Mouse (Mus musculus) yolk sac, embryonic 10.5 days (tissue): ENCODE measurements around the gene Med27.
"Not testable (repeated sequence)": the region's sequence is repeated elsewhere in the genome, so short reads cannot be mapped to it uniquely, and the experiment has no call there.

Experiments
- DNase-seq: peaks from one replicate; pipeline ENCODE4 v3.0.0-alpha.2; 2017; ENCODE audit warnings: low spot score

Gene Med27

DNA sequence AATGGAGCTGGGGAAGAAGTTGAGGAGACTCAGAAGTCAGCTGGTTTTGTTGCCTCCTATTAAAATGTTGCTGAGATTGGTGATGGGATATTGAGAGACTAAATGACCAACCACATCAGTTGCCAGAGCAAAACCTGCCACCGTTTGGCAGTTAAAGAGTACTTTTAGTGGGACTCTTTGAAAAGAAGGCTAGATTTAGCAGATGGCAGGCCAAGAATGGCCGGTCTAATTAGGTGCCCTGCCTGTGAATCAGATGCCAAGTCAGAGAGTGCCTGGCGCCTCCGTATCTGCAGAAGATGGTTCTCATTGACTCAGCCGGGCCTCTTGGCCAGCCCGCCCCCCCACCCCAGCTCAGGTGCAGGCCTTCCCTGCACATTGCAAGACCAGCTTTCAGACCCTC, 173.6 kb downstream of the Med27 start:
- DNase-seq = no peak

DNA sequence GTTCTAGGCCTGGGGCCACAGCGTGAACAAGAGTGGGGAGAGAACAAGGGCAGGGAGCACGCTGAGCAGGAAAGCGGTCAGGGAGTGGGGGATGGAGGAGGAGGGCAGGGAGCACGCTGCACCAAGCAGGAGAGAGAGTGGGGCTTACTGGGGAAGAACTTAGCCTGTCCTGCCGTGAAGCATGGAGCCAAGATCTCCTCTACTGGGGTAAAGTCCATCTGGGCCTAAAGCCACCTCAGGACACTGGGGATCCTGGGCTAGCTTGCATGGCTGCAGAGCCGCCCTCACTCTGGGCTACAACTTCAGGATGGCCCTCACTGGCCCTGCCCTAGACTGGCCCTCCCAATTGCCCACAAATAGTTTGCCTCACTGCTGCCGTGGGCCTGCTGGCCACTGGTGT, 174.9 kb downstream of the Med27 start:
- no peak for DNase-seq

DNA sequence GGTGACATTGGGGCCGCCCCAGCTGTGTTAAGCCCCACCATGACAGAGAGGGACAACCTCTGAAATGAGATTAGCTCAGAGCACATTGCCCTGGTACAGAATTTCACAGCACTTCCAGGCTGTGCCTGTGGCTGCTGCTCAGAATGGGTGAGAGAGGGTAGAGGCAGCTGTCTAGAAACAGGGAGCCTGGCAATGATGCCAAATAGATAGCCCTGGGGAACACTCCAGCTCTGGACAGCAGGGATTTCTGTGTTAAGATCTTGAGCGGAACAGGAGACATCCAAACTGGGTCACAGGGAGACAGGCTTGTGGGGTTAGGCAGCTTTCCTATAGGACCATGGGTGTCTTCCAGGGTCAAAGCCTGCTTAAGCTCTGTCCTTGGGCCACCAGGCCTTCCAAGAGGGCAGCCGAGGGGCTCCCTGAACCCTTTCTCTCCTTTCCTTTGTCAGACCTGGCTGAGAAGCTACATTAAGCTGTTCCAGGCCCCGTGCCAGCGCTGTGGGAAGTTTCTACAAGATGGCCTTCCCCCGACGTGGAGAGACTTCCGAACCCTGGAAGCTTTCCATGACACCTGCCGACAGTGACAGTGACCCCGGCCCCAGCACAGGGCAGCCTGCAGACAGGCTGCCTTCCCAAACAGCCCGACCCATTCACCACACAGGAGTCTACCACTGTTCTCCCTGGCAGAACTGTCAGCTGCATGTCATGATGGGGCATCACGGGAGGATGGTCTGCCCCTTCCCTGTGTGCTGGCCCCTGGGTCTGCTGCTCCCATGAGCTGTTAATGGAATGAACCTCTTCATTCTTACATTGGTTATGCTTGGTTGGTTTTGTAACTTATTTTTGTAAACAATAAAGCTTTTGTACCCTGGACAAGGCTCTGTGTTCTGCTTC, 177.5 kb downstream of the Med27 start:
- DNase-seq = no peak

DNA sequence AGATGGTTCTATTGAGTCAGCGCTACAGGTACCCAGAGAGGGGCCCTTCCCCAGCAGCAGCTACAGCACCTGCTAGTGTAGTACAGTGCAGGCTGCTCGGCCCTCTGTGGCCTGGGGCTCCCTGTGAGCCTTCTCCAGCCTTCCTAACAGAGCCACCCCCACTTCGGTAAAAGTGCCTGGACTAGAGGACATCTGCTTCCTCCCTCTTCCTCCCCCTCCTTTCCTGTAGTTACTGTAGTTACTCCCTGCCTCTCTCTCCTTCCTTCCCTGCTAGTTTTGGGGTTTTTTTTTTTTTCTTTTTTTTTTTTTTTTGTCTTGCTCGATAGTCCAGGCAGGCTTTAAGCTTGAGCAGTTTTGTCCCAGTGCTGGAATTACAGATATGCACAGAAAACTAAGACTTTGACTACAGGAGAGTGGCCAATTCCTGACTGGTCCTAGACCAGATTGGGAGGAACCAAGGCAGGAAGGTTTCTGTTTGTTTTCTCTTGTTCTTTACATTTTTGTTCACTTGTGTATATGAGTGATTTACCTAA, 178.7 kb downstream of the Med27 start:
- DNase-seq = no peak

DNA sequence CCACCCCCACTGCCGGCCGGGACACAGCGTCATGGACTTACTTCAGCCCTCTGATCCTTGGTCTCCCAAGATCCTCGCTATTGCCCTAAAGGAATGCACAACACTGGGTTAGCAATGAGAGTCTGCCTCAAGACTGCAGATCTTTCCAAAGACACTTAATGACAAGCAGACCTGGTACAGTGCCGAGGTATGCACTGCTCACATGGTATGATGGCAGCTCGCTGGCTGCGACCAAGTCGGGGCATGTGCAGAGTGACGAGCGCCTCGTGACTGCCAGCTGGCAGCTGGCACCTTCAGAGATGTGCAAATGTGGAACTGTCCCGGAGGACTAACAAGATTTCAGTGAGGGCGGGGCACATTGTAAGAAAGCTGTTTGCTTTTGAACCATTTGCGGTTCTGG, 179.6 kb downstream of the Med27 start:
- no peak for DNase-seq

DNA sequence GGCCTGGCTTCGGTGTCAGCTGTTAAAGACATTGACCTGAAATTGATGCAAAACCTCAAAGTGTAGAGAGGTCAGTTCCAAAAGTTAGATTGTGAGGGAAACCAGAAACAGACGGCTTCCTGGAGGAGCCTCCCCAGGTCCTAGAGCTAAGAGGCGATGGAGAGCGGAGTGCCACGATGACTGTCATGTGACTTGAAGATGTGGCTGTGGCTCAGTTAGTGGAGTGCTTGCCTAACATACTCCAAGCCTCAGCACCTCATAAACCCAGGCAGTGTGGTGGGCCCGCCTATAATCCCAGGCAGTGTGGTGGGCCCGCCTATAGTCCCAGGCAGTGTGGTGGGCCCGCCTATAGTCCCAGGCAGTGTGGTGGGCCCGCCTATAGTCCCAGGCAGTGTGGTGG, 180.9 kb downstream of the Med27 start:
- not testable (repeated sequence) for DNase-seq

DNA sequence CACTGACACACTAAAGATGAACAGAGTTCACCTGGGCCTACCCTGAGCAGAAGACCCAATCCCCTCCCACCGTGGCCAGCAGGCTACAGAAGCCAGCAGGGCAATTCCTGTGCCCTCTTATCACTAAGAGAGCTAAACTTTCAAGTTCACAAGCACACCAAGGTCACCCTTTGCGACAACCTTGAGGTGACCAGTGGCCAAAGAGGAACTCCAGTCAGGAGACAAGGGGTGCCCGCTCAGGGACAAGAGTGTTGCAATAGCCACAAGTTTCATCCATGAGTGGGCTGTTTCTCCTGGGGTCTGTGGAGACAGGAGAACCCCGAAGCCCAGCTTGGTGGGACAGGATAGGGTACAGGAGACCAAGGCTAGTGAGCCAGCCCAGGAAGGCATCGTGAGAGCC, 182.2 kb downstream of the Med27 start:
- no peak for DNase-seq

DNA sequence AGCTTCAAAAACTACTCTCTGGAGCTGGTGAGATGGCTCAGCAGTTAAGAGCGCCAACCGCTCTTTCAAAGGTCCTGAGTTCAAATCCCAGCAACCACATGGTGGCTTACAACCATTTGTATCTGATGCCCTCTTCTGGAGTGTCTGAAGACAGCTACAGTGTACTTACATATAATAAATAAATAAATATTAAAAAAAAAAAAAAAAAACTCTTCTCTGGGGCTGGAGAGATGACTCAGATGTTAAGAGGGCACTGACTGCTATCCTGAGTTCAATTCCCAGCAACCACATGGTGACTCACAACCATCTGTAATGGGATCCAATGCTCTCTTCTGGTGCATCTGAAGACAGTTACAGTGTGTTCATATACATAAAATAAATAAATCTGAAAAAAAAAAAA, 183.2 kb downstream of the Med27 start:
- not testable (repeated sequence) for DNase-seq

DNA sequence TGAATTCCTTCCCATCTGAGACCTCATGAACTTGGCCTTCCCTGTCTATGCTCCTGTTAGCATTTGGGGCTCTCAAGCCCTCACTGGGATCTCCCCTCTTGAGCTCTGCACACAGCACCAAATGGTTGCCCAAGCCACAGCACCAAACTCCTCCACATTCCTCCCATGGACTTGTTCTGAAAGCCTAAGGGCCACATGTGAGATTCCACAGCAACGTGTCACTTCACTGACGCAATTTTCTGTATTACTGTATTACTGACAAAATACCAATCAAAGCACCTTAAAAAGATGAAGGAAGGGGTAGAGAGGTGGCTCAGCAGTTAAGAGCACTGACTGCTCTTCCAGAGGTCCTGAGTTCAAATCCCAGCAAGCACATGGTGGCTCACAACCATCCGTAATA, 185.6 kb downstream of the Med27 start:
- no peak for DNase-seq

DNA sequence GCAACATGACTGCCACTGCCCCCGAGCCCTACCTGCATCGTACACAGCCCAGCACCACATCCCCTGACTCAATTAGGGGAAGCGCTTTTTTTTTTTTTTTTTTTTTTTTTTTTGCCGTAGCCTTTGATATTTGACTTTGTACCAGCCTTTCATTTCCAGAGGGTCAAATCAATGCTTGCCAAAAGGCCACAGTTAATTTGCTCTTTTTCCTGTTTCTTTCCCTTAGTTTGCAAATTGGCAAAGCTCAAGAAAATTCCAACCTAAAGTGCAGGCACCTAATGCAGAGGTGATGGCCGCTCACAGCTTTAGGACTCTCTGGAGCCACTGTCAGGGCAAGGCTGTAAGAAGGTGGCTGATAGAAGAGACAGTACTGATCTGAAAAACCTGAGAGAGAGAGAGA, 186.3 kb downstream of the Med27 start:
- no peak for DNase-seq

DNA sequence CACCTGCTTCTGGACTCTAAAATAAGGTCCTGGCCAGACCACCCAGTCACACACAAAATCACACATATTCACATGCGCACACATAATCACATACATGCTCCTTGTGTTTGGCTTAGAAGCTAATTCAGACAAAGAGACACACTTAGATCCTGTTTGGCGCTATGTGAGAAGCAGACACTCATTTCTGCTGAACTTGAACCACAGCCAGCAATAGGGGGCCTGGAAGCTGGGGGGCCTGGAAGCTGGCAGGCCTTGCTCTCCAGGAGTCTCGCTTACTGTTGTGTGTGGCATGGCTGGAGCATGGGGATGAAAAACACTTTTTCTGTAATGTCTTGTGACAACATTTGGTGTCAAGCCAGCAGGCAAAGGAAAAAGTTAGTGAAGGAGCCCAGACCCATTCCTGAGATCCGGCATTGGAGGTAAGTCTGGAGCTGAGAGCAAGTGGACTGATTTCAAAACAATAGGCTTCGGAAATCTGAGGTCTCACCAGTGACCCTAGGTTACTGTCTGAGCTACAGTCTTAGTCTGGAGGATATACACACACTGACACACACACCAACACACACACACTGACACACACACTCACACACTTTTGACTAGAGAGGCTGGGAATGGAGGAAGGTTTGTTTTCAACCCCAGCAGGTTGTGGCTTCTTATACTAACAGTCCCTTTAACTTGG, 189.1 kb downstream of the Med27 start:
- no peak for DNase-seq

DNA sequence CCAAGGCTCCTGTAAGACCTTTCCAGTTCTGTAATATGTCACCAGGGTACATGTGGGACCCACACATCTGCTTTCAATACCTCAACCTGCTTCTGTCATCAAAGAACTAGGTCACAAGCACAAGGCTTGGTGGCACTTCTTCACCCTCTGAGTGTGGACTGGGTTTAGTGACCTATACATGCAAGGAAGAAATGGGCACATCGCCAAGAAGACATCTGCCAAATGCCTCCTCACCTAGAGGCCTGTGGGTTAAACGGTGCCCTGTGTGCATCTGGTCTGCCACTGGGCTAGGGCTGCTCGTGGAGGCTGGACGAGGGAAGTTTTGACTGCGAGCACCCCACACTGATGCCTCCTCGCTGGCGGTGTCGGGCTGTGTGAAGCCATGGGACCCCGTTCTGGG, 189.9 kb downstream of the Med27 start:
- no peak for DNase-seq

DNA sequence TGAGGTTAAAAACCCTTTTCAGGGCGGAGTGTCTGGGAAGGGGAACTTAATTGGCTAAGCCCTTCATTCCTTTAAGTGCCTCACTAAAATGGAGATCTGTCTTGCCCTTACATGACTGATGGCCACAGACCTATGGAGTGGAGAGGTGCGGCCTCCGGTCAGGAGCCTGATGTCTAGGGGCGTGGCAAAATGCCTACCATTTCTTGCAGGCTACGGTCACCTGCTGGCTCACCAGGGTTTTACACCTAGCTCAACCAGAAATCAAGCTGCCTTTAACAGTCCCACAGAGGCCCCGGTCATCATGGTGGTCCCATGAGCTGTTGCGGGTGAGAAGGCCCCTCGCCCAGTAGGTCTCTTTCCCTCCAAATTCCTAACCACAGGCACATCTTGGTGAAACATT, 190.7 kb downstream of the Med27 start:
- no peak for DNase-seq

DNA sequence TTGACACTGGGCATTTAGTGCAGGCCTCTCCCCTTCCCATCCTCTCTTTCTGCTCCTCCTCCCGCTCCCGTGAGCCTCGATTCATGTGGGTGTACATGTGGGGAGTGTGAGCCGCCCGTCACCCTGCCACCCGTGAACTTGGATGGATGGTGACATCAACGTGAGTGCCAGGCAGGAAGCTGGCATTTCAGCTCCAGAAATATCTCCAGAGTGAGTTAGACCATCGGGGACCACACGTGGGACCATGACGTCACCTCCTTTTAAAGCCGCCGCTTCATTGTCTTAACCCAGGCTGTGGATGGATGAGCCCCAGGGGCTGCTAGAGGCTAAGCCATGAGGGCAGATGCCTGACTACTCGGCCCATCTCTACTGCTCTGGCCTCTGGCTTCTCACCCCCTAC, 195.4 kb downstream of the Med27 start:
- DNase-seq = no peak

DNA sequence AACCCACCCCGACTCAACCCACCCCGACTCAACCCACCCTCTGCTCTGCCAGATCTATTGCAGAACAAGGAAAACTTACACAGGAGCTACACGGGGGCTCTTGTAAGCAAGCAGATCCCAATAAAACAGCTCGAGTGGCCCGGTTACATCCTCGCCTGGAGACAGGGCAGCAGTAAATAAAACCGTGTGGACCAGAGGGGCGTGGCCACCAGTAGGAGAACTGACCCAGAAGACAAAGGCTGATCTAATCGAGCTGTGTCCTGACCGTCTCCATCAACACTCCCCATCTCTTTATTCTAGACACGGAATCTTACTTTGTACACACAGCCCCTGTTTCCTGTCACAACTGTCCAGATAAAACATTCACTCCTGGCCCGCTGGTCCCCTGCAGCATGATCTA, 200.0 kb downstream of the Med27 start:
- DNase-seq = no peak

DNA sequence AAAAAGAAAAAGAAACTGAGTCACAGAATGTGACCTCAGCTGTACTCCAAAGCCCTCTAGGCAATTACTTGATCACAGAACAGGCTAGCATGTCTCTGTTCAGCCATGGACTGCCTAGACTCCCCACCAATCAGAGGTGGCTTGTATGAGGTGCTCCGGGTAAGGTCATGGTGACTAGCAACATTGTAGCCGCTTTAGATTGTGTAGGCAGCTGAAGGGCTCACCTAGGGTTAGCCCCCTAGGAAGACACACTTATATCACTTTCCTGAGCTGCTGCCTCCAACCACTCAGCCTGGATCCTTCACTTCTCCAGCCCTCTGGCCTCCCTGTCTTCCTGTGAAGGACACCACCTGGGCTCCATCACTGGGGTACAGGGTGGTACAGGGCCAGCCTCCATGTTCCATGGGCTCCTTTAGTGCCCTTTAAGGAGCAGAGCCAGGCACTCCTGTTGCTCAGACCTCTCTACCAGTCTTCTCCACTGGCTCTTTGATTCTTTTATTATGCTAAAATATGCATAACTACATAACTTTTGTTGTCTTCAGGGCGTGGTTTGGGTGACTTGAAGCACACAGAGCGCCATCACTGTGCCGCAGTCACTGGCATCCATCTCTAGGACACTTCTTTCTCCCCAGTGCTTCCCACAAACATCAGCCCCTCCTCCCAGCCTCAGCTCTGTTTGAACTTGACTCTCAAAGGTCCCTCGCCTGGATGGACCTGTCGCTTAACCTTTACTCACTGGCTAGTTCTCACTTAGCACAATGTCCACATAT, 205.4 kb downstream of the Med27 start:
- DNase-seq = no peak

DNA sequence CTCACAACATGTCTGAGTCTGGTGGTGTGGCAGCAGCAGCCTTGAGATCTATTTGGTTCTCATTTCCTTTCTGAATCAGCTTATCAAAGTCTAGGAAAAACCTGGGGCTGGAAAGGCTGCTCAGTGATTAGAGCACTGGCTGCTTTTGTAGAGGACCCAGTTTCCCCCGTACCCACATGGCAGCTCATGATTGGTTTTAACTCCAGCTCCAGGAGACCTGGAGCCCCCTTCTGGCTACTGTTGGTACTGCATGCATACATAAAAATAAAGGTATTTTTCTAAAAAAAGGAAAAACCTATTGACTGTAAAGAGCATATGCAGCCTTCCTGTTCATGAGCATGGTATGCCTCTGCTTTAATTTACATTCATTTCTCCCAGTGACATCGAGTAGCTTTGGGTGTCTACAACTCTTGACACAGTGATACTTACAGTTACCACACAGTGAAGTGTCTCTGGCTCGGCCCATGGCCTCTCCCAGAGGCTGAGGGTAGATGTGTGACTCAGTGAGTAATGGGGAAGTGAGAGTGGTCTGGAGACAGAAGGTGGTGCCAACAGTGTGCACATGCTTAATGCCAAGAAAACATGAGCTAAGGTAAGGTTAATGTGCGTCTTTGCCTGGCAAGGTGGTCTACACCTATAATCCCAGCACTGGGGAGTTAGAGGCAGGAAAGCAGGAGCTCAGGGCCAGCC, 207.5 kb downstream of the Med27 start:
- no peak for DNase-seq

DNA sequence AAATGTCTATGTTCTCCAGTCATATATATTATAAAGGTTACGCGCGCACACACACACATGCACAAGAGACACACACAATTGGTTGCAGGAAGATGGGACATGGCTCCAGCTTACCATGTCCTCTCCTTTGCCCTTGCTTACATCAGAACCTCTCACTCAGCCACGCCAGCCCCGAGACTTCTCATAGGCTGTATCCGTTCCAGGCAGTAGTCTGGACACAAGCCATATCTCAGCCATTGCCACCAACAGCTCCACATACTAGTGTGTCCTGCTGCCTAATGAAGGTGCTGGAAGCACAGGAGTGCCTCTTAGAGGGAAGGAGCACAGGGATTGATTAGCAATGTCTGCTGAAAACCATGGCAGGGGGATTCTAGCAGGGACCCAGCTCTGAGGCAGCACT, 211.9 kb downstream of the Med27 start:
- no peak for DNase-seq

DNA sequence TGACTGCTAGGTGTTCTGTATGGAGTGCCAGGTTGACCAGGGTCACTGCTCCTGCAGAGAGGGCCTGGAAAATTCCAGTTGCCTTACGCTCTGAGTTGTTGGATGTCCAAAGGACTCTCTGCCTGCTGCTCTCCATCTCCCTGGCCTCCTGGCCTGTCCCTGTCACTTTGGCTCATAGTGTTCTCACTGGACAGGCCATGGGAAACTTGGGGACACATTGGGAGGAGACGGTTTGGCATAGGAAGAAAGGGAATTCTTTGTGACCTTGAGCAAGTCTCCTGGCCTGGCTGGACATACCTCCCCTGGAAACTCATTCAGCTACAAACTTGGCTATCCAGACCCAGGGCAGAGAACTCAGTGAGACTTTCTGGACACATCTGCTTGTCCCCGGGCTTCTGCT, 213.3 kb downstream of the Med27 start:
- DNase-seq = no peak

DNA sequence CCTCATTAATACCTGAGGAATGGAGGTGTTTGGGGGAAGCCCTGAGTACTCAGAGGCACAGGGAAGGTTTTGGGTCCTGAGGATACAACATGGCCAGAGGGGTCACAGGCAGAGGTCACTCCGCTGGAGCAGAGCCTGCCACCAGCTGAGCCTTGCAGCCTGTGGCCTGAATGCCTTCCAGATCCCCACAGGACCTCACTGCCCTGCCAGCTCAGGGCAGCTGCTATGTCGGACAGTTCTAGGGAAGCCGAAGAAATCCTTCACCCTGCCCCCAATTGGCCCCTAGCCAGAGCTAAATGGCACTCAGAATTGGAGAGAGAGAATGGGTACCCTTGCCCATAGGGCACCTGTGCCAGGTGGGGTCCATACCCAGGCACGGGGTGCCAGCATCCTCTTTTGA, 214.8 kb downstream of the Med27 start:
- no peak for DNase-seq

DNA sequence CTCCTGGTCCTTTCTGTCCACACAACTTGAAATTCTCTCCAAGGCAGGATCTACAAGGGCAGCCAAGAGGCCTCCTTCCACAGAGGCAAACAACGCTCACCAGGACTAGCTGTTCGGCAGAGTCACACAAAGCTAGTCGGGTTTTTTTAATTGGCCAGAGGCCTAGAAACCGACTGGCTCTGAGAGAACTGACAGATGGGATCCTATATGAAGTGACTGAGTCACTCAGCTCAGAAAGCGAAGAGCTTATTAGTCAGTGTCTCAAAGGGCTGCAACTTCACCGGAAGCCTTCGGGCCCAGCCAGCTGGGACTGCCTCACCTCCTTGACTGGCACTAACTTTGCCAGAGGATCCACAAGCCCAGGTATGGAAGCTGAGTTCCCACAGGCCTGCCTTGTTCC, 217.4 kb downstream of the Med27 start:
- no peak for DNase-seq
